7 mouse cellular contexts compared by ENCODE assay signal in genomic region chr5:35870408-35871012, GRCm38 (mm10). TPM values are rescaled to one million over a fixed set of nuclear protein-coding genes. Genes with fewer than 3 reads are reported as not detected.
A peak's percentile ranks its signal among the peaks of the same experiment; 100 is the strongest.
DNase-seq lines count a peak whose midpoint lies in the region; ATAC-seq lines count a peak whose summit lies in the region.

No protein-coding gene starts in this region.

- no peak overlapping the region for H3K4me3 ChIP-seq in hindbrain, embryonic 13.5 days

- peak; percentile 68 for DNase-seq in Muller cell, postnatal 12 days (ENCODE audit: inconsistent ontology term)
- DNase-seq in cerebellum, adult 11 months: peak; percentile 54
- DNase-seq in forelimb bud, embryonic 11.5 days (ENCODE audit: low read depth, low spot score): peak; percentile 79
- peak; percentile 65 to 85 for DNase-seq in layer of hippocampus, postnatal 14 days (ENCODE audit: low spot score in 2 of 2)
- peak; percentile 69 for DNase-seq in right cerebral cortex, postnatal 25 days

- no peak overlapping the region for H3K9ac ChIP-seq in hindbrain, embryonic 13.5 days

- H3K27ac ChIP-seq in hindbrain, embryonic 13.5 days: no peak overlapping the region

- 59% methylated on average over 8 of the region's 8 CpGs for WGBS in hindbrain, embryonic 13.5 days

- no peak overlapping the region for H3K4me2 ChIP-seq in hindbrain, embryonic 13.5 days

- H3K9me3 ChIP-seq in hindbrain, embryonic 13.5 days: no peaks in the 10 kb centered on the region

- no peaks in the 10 kb centered on the region; the same call in 1 of the 2 replicates for H3K27me3 ChIP-seq in hindbrain, embryonic 13.5 days

- peaks cover 12% of the 10 kb centered on the region; the same call in 1 of the 2 replicates for H3K4me1 ChIP-seq in hindbrain, embryonic 13.5 days (replicated peaks)

- no peaks in the 10 kb centered on the region for H3K36me3 ChIP-seq in hindbrain, embryonic 13.5 days

- ATAC-seq in hindbrain, embryonic 13.5 days (ENCODE audit: low FRiP score): peak; percentile 70
- ATAC-seq in megakaryocyte progenitor cell, adult 5-6 weeks (replicated peaks; ENCODE audit: poor library complexity): peak; percentile 92

RNA-seq across cellular contexts. Expression of gene Afap1, which starts 22.6 kb away (rescaled TPM):
- polyA plus RNA-seq in hindbrain, embryonic 13.5 days (2015; fragmentation: Nextera tagmentation; extraction: Ambion mirVana): 82.8 and 86.5 TPM in 2 replicates
- total RNA-seq in layer of hippocampus, postnatal 14 days (2021): 10 to 100 TPM; 62.7 to 67.5 TPM
- total RNA-seq in megakaryocyte progenitor cell, adult 5-6 weeks (2015): 27.9 and 31.9 TPM in 2 replicates
- total RNA-seq in megakaryocyte progenitor cell, adult 5-6 weeks (2017): 15.5 and 16.8 TPM in 2 replicates
